Mouse (Mus musculus): ENCODE data around the gene Ccr6. TPM values are rescaled to one million over a fixed set of nuclear protein-coding genes. Genes with fewer than 3 reads are reported as not detected.

Ccr6 gene
- total and polyA plus RNA-seq, 3 experiments, result 1.5 to 8.0 (median 5.2) TPM

GRCm38 (mm10) chr17:8278356-8278755 lies 42.5 kb downstream of the Ccr6 start:
- Histone ChIP-seq H3K79me2 (replicated peaks; ENCODE audit: control insufficient read depth, extremely low read depth, insufficient read depth, poor library complexity, severe bottlenecking) (no peaks in the 10 kb centered on the region), H3K27ac (ENCODE audit: insufficient read depth, low read depth) (no peak overlapping the region), H3K9ac (ENCODE audit: insufficient read depth, low read depth) (no peak overlapping the region), H3K4me2 (ENCODE audit: insufficient read depth, low read depth, poor library complexity, severe bottlenecking) (no peak overlapping the region), H3K36me3 (replicated peaks in 1 of 2; ENCODE audit: control insufficient read depth in 1 of 2, insufficient read depth in 1 of 2, low read length in 1 of 2) (no peaks in the 10 kb centered on the region), H3K4me3 (replicated peaks in 1 of 3; ENCODE audit: low read depth in 2 of 3, low read length in 2 of 3, poor library complexity in 1 of 3) (no peak overlapping the region), H3K27me3 (replicated peaks) (no peaks in the 10 kb centered on the region), H3K9me3 (replicated peaks; ENCODE audit: low read length) (no peaks in the 10 kb centered on the region), H3K4me1 (ENCODE audit: control insufficient read depth in 1 of 2, insufficient read depth in 2 of 2) (peaks cover 3 to 31% of the 10 kb centered on the region in 2 experiments; a peak in 3 of 4 replicates)
- no peak for TF ChIP-seq EP300 (IDR thresholded peaks at IDR 0.05; ENCODE audit: low read length)
- no peak for TF ChIP-seq MXI1 (IDR thresholded peaks at IDR 0.05; ENCODE audit: low read depth, low read length)
- TF ChIP-seq TCF12 (IDR thresholded peaks at IDR 0.05; ENCODE audit: low read depth, low read length), result no peak
- no peak for TF ChIP-seq MAX (IDR thresholded peaks at IDR 0.05; ENCODE audit: low read length)
- TF ChIP-seq ELF1 (IDR thresholded peaks at IDR 0.05; ENCODE audit: low read depth, low read length), result no peak
- no peak for DNase-seq (ENCODE audit: extremely low read depth)
- dilution Hi-C loops (cut with MboI; ENCODE audit: extremely low pct_ligation_motif_present, extremely low pct_unique_long_range_greater_than_20kb, low sequenced_read_pairs) (no loop called here), in situ Hi-C loops (cut with MboI; ENCODE audit: low pct_ligation_motif_present, low pct_unique_long_range_greater_than_20kb, low sequenced_read_pairs) (no loop called here)

- Histone ChIP-seq H3K4me3 (replicated peaks in 1 of 3; ENCODE audit: low read depth in 2 of 3, low read length in 2 of 3, poor library complexity in 1 of 3) (peak within 1 kb of the TSS; percentile 76 to 92 (median 92)), H3K27ac (ENCODE audit: insufficient read depth, low read depth) (peak within 1 kb of the TSS; percentile 90), H3K4me2 (ENCODE audit: insufficient read depth, low read depth, poor library complexity, severe bottlenecking) (peak within 1 kb of the TSS; percentile 46; the same call in 1 of the 2 replicates), H3K36me3 (replicated peaks in 1 of 2; ENCODE audit: control insufficient read depth in 1 of 2, insufficient read depth in 1 of 2, low read length in 1 of 2) (peaks cover 0 to 9% of the 10 kb centered on the region in 2 experiments), H3K4me1 (ENCODE audit: control insufficient read depth in 1 of 2, insufficient read depth in 2 of 2) (peaks cover 3 to 38% of the 10 kb centered on the region in 2 experiments; a peak in 3 of 4 replicates), H3K27me3 (replicated peaks) (no peaks in the 10 kb centered on the region), H3K79me2 (replicated peaks; ENCODE audit: control insufficient read depth, extremely low read depth, insufficient read depth, poor library complexity, severe bottlenecking) (no peaks in the 10 kb centered on the region; the same call in 1 of the 2 replicates), H3K9ac (ENCODE audit: insufficient read depth, low read depth) (peak within 1 kb of the TSS; percentile 70), H3K9me3 (replicated peaks; ENCODE audit: low read length) (no peaks in the 10 kb centered on the region)
- dilution Hi-C loops (cut with MboI; ENCODE audit: extremely low pct_ligation_motif_present, extremely low pct_unique_long_range_greater_than_20kb, low sequenced_read_pairs), result no loop called here
- peak; percentile 83 for DNase-seq (ENCODE audit: extremely low read depth)
- in situ Hi-C loops (cut with MboI; ENCODE audit: low pct_ligation_motif_present, low pct_unique_long_range_greater_than_20kb, low sequenced_read_pairs), result loop anchor here (5.0 kb wide), 1 partner anchor 89 kb away; no protein-coding TSS in a partner anchor
- TF ChIP-seq UBTF (IDR thresholded peaks at IDR 0.05; ENCODE audit: low read depth, low read length), result no peak
- TF ChIP-seq MAX (IDR thresholded peaks at IDR 0.05; ENCODE audit: low read length), result no peak
- no peak for TF ChIP-seq E2F4 (IDR thresholded peaks at IDR 0.05; ENCODE audit: insufficient replicate concordance, low read depth, low read length)
- TF ChIP-seq RAD21 (IDR thresholded peaks at IDR 0.05; ENCODE audit: low read depth, low read length), result no peak
- peak; percentile 51; the same call in 1 of the 2 replicates for TF ChIP-seq MXI1 (IDR thresholded peaks at IDR 0.05; ENCODE audit: low read depth, low read length)
- no peak for TF ChIP-seq POLR2AphosphoS2 (IDR thresholded peaks at IDR 0.05; ENCODE audit: low read depth, low read length)
- TF ChIP-seq JUN (IDR thresholded peaks at IDR 0.05; ENCODE audit: insufficient read depth, low read depth, low read length), result no peak
- TF ChIP-seq CTCF (conservative IDR thresholded peaks at IDR 0.05 in 1 of 2, IDR thresholded peaks at IDR 0.05 in 1 of 2; ENCODE audit: low read depth in 2 of 2, low read length in 2 of 2), result no peak
- no peak; the same call in 1 of the 2 replicates for TF ChIP-seq ZMIZ1 (IDR thresholded peaks at IDR 0.05; ENCODE audit: low read depth, low read length)
- 0 out of 2 replicates have a peak, but pooled peaks have one; percentile 33 for TF ChIP-seq TBP (conservative IDR thresholded peaks at IDR 0.05; ENCODE audit: low read depth, low read length)
- no peak for TF ChIP-seq ZNF384 (IDR thresholded peaks at IDR 0.05; ENCODE audit: low read depth, low read length)
- peak; percentile 61 for TF ChIP-seq POLR2A (IDR thresholded peaks at IDR 0.05; ENCODE audit: low read depth, low read length)
- no peak for TF ChIP-seq PAX5 (IDR thresholded peaks at IDR 0.05; ENCODE audit: low read length)
- TF ChIP-seq MAFK (IDR thresholded peaks at IDR 0.05; ENCODE audit: insufficient replicate concordance, low read length), result no peak
- no peak for TF ChIP-seq ZC3H11A (IDR thresholded peaks at IDR 0.05; ENCODE audit: low read depth, low read length)
- no peak for TF ChIP-seq ZKSCAN1 (IDR thresholded peaks at IDR 0.05; ENCODE audit: borderline replicate concordance, low read depth, low read length)
- no peak for TF ChIP-seq CHD1 (IDR thresholded peaks at IDR 0.05; ENCODE audit: low read depth, low read length)
- TF ChIP-seq EP300 (IDR thresholded peaks at IDR 0.05; ENCODE audit: low read length), result no peak
- TF ChIP-seq MYC (IDR thresholded peaks at IDR 0.05; ENCODE audit: low read depth, low read length), result no peak
- TF ChIP-seq HCFC1 (IDR thresholded peaks at IDR 0.05; ENCODE audit: low read depth, low read length), result peak; percentile 58
- no peak for TF ChIP-seq GABPA (IDR thresholded peaks at IDR 0.05; ENCODE audit: insufficient replicate concordance, low read depth, low read length)
- no peak for TF ChIP-seq TCF12 (IDR thresholded peaks at IDR 0.05; ENCODE audit: low read depth, low read length)
- peak; percentile 25 for TF ChIP-seq ETS1 (conservative IDR thresholded peaks at IDR 0.05; ENCODE audit: low read depth, low read length)
- TF ChIP-seq ELF1 (IDR thresholded peaks at IDR 0.05; ENCODE audit: low read depth, low read length), result peak; percentile 33; the same call in 1 of the 2 replicates
- TF ChIP-seq NELFE (IDR thresholded peaks at IDR 0.05; ENCODE audit: low read depth, low read length), result peak; percentile 49; the same call in 1 of the 2 replicates
- TF ChIP-seq USF1 (IDR thresholded peaks at IDR 0.05; ENCODE audit: low read depth, low read length), result no peak
- TF ChIP-seq NRF1 (IDR thresholded peaks at IDR 0.05; ENCODE audit: low read depth, low read length), result no peak
- TF ChIP-seq BHLHE40 (IDR thresholded peaks at IDR 0.05; ENCODE audit: low read depth, low read length), result peak; percentile 73
- no peak for TF ChIP-seq CHD2 (IDR thresholded peaks at IDR 0.05; ENCODE audit: low read length)
- TF ChIP-seq JUND (conservative IDR thresholded peaks at IDR 0.05; ENCODE audit: low read depth, low read length), result no peak
- TF ChIP-seq SIN3A (IDR thresholded peaks at IDR 0.05; ENCODE audit: low read length), result peak; percentile 1; the same call in 1 of the 2 replicates
These were observed 47.1 kb downstream of the Ccr6 start, which contains the start of gene Mpc1 for GRCm38 (mm10) chr17:8282821-8283525. TSS of gene Mpc1 (plus strand) at chr17:8282904.

Measured in CH12.LX (cell line).